Mouse (Mus musculus) CH12.LX (cell line): ENCODE measurements around the gene Catspere2.

ENCODE experiments used
- CTCF ChIP-seq, 2 experiments: IDR thresholded peaks in 1 of 2; conservative IDR thresholded peaks in 1 of 2; 2 replicates each; pipeline ENCODE4 v1.5.1; 2011 to 2012; ENCODE audit warnings: low read depth in 2 of 2, low read length in 2 of 2, improper control_type of control experiment in 1 of 2, inconsistent platforms in 1 of 2, mild to moderate bottlenecking in 1 of 2, moderate library complexity in 1 of 2
- ELF1 ChIP-seq: IDR thresholded peaks from 2 replicates; pipeline ENCODE4 v1.6.1; 2014; ENCODE audit warnings: low read depth, mild to moderate bottlenecking, inconsistent platforms, low read length, improper control_type of control experiment
- MAX ChIP-seq: IDR thresholded peaks from 2 replicates; pipeline ENCODE4 v1.6.1; 2011; ENCODE audit warnings: low read length, improper control_type of control experiment
- SMC3 ChIP-seq: IDR thresholded peaks from 2 replicates; pipeline ENCODE4 v1.6.1; 2011; ENCODE audit warnings: low read depth, low read length, improper control_type of control experiment
- ZNF384 ChIP-seq: IDR thresholded peaks from 2 replicates; pipeline ENCODE4 v1.6.1; 2012; ENCODE audit warnings: low read depth, low read length, improper control_type of control experiment, inconsistent platforms

DNA sequence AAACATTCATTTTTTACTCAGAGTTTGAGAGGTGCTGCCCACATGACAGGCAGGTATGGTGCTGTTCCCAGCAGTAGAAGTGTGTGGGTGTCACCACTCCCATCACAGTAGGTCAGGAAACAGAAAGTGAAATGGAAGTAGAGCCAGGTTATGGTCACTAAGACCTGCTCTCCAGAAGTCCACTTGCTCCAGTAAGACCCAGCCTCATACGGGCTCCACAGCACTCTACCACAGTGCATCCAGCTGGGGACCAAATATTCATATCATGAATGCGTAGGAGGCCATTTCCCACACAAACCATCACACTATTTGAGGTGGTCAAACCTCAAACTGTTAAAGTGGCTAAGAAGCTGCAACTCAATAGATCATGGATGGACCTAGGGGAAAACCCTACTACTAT, 199.0 kb downstream of the Catspere2 start:
- TF ChIP-seq CTCF (conservative IDR thresholded peaks at IDR 0.05 in 1 of 2, IDR thresholded peaks at IDR 0.05 in 1 of 2; ENCODE audit: low read depth in 2 of 2, low read length in 2 of 2) = no peak
- TF ChIP-seq ZNF384 = no peak
- no peak for TF ChIP-seq ELF1
- no peak for TF ChIP-seq SMC3
- TF ChIP-seq MAX = no peak
